Mouse (Mus musculus) adrenal gland, adult (tissue): ENCODE measurements around the gene Exosc10.

Experiments used
- DNase-seq, 2 experiments: peaks; one replicate each; pipeline ENCODE4 v3.0.0; 2022 to 2023; ENCODE audit warnings: low spot score in 1 of 2; ENCODE audit not compliant: inconsistent age in 2 of 2

Gene Exosc10

DNA sequence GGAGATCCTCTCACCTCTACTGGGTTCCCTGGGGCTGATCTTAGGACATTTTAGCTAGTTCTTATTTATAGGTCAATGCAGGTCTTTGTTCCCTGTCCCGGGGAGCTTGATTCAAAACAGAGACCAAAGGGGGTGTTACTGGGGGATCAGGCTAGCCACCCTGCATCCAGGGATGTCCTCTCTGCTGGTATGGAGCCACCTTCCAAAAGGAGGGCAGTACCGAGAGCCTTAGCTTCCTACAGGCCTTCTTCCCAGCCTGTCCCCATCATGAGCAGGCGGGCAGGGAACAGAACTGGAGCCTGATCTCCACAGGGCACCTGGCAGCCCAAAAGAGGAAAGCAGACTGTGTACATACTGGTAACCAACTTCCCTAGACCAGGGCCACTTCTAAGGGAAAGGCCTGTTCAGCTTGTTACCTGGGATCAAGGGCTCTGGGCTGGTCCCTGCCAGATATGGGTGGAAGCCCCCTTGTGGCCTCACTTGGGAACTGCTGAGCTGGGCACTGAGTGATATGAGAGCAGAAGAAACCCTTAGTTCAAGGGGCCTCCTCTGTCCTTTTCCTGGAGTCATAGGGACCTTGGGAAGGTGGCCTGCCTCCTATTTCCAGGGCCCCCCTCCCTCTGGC is 46.4 kb downstream of the Exosc10 start:
- peak; percentile 65 to 87 for DNase-seq

DNA sequence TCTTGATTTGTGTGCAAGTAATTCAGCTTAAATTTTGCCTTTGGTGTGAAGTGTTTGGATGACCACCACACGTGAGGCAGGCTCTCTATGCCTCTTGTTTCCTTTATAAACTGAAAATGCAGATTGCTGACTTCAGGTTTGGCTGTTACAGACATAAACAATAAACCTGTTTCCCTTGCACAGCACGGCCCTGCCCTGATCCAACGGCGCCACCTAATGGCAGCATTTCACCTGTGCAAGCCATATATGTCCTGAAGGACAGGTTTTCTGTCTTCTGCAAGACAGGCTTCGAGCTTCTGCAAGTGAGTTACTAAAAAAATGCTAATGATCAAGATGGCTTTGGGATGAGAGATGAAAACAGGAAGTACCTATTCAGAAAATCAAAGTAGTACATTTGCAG is 49.5 kb downstream of the Exosc10 start:
- DNase-seq = peak; percentile 73 to 92

- DNase-seq = no peak
Measured at GRCm38 (mm10) chr4:148609805-148610204, 51.6 kb downstream of the Exosc10 start.

DNA sequence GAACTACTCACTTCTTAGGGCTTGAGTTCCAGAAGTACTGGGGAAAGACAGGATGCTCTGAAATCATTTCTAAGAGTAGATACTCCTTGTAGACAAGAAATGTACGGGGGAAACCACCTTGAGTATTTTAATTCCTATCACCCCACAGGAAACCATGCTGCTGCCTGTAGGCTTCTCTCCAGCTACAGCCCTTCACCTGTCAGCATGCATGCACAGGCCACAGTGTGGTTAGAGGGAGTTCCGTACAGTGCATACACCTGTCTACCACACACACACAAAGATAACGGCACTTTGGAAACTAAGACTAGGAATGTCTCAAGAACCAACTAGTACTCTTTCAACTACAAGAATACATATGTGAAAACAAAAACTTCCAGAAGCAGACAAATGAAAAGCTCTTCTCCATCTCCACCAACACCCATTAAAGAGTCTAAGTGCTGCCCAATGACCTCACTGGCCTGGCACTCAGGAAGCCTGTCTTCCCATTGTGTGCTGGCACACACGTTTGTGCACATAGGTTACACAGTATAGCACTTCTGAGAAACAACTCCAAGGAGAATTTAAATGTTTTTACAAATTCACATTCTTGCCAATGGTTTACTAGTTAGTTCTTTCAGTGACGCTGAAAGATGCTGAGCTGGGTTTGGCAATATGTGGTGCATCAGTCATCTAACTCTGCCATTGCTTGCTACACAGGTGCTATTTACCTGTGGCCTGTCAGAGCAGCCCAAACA is 52.6 kb downstream of the Exosc10 start:
- no peak for DNase-seq

DNA sequence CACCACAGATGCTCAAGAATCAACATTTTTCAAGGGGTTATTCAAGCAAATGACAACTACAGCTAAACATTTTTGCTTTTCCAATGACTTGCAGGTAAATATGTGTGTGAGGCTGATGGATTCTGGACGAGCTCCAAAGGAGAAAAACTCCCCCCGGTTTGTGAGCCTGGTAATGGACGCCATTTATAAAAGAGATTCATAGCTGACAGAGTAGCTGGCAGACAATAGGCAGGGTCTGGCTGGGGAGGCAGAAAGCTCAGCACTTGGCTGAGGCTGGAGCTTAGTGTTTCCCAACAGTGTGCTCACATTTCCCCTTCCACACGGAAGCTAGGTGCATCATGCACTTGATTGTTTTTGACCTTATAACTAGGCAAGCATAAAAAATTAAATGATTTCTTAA is 54.3 kb downstream of the Exosc10 start:
- no peak for DNase-seq

DNA sequence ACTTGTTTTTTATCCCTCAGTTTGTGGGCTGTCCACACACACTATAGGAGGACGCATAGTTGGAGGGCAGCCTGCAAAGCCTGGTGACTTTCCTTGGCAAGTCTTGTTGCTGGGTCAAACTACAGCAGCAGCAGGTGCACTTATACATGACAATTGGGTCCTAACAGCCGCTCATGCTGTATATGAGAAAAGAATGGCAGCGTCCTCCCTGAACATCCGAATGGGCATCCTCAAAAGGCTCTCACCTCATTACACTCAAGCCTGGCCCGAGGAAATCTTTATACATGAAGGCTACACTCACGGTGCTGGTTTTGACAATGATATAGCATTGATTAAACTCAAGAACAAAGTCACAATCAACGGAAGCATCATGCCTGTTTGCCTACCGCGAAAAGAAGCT is 55.5 kb downstream of the Exosc10 start:
- no peak for DNase-seq

GRCm38 (mm10) chr4:148619805-148620204 is 61.6 kb downstream of the Exosc10 start:
- no peak for DNase-seq

DNA sequence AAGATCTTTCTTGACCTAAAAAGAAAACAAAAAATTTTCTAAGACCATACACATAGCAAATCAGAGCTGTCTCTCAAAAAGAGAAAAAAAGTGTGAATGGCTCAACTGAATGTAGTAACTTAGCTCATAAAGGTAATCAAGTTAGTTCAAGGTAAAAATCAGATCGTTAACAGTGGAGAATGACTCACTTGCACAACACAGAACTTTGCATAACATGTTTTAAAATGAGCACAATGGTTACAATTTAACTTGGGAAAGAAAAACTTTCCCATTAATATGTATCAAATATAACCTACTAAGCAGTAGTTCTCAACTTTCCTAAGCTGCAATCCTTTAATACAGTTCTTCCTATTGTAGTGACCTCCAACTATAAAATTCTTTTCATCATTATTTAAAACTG is 62.5 kb downstream of the Exosc10 start:
- no peak for DNase-seq

DNA sequence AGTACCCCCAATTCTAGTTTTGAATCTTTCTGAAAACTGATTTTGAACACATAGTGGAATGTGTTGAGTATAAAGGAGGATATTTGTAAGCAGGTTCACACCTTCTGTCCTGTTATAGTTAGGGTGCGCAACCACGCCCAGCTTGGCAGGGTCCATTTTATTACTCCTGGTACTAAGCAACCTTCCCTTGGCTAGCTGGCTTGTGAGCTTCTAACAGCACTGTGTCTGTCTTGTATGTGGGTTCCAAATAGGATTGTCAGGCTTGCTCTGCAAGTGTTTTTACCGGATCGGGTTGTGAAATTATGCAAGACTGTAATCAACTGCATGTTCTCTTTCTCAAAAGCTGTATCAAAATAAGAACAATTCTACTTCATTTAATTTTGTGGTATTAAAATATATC is 64.3 kb downstream of the Exosc10 start:
- no peak for DNase-seq

DNA sequence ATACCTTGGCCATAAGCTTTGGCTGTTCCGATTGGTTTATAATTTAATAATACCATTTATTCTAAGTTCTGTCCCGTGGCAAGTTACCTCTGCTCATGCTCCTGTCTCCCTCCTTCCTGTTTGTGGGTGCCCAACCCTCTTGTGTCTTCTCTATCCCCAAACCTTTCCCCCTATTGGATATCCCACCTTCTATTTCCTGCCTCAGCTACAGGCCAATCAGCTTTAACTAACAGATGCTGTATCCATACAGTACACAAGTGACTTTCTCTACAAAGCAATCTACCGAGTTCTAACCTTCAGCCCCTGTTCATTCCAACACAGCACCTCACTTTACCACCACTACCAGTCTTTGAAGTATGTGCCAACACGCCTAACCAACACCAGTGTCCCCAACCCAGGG is 65.4 kb downstream of the Exosc10 start:
- no peak for DNase-seq

DNA sequence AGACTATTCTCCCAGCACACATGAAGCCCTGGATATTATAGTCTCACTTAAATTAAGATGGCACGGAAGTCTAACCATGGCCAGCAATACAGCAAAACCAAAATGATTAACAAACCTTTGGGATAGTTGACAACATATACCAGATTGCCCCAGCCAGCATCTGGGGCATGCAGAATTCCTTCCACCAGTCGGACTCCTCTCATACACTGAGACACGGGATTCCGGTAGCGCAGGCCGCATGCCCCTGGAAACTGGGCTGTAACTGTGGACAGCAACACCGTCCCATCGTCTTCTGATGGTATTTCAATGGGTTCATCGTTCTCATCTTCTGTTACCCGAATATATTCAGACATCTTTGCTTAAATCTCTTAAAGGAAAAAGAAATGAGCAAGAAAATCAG is 66.8 kb downstream of the Exosc10 start:
- no peak for DNase-seq

GRCm38 (mm10) chr4:148625756-148626622 is 67.8 kb downstream of the Exosc10 start:
- DNase-seq = peak in 1 of 2 experiments; percentile 43

DNA sequence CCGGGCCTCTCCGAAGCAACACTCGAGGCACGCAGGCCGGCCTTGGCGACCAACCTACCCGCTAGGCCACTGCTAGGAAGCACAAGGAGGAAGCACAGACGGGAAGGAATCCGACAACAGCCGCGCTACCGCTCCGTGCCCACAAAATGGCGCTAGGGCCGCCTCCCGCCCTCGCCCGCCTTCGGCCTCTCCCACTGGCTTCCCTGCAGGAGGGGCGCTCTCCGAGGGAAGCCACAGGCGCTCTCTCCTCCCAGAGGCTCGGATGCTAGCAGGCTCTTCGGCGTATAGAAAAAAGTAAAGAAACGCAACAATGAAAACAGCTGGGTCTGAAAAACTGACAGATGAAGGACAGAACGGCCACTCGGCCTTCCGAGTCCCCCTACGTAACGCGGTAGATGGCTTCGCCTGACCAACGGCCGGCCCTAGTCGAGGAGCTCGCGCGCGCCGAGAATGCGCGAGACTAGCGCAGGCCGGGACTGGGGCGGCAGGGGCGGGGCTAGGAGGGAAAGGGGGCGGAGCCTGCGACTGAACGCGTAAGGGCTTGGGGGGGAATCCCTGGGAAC is 68.5 kb downstream of the Exosc10 start, which contains the start of gene Tardbp:
Gene Tardbp, minus strand, starts transcription at position 397 of the 563 bp plus-strand sequence.
- DNase-seq = peak; percentile 97 to 99

- no peak for DNase-seq
Measured at GRCm38 (mm10) chr4:148627246-148627645, 69.0 kb downstream of the Exosc10 start.
